ENCODE assay signal across 8 mouse cellular contexts in genomic region chr5:52616549-52616948, GRCm38 (mm10). TPM values are rescaled to one million over a fixed set of nuclear protein-coding genes. Genes with fewer than 3 reads are reported as not detected.
DNase-seq lines count a peak whose midpoint lies in the region; ATAC-seq and TF ChIP-seq lines count a peak whose summit lies in the region.

No protein-coding gene starts in this region.

- peak; percentile 74; the same call in 1 of the 2 replicates for ATAC-seq in kidney, embryonic 14.5 days (ENCODE audit: low FRiP score, low TSS enrichment)

- H3K27me3 ChIP-seq in kidney, embryonic 14.5 days (ENCODE audit: control insufficient read depth, insufficient read depth, low read length), result no peaks in the 10 kb centered on the region; the same call in 1 of the 2 replicates
- no peaks in the 10 kb centered on the region for H3K27me3 ChIP-seq in heart, adult 2 months (ENCODE audit: control insufficient read depth, insufficient read depth, low read length)
- H3K27me3 ChIP-seq in testis, adult 2 months (ENCODE audit: control insufficient read depth, insufficient read depth, low read length), result no peaks in the 10 kb centered on the region

- intact Hi-C loops in heart, adult 2 months (cut with DNase I), result no loop called here

- TF ChIP-seq EP300 in heart, adult 2 months (IDR thresholded peaks at IDR 0.05; ENCODE audit: insufficient read depth, low read depth, low read length), result peak; percentile 42; the same call in 1 of the 2 replicates

- WGBS in kidney, embryonic 14.5 days, result 4% methylated on average over 2 of the region's 2 CpGs
- 33% methylated on average over 2 of the region's 2 CpGs for WGBS in heart, adult 2 months

- no peak overlapping the region for H3K4me2 ChIP-seq in kidney, embryonic 14.5 days (replicated peaks; ENCODE audit: low read depth, low read length)

- peak overlapping the region; percentile 59 for H3K27ac ChIP-seq in kidney, embryonic 14.5 days (ENCODE audit: low read depth, low read length)
- no peak overlapping the region for H3K27ac ChIP-seq in heart, adult 2 months
- H3K27ac ChIP-seq in testis, adult 2 months (ENCODE audit: control insufficient read depth, insufficient read depth, low read depth, low read length), result 0 out of 2 replicates have a peak overlapping the region, but pooled peaks have one; percentile 27

- H3K79me2 ChIP-seq in heart, adult 2 months (replicated peaks; ENCODE audit: control insufficient read depth, insufficient read depth, low read length), result no peaks in the 10 kb centered on the region

- TF ChIP-seq POLR2A in heart, adult 2 months (IDR thresholded peaks at IDR 0.05; ENCODE audit: insufficient read depth, low read depth, low read length), result no peak
- no peak for TF ChIP-seq POLR2A in testis, adult 2 months (IDR thresholded peaks at IDR 0.05; ENCODE audit: control insufficient read depth, low read depth, low read length)

- no peak overlapping the region for H3K9ac ChIP-seq in kidney, embryonic 14.5 days (ENCODE audit: low read depth, low read length)
- no peak overlapping the region for H3K9ac ChIP-seq in heart, adult 2 months (ENCODE audit: low read depth, low read length)

- peaks cover 17% of the 10 kb centered on the region for H3K4me1 ChIP-seq in kidney, embryonic 14.5 days (ENCODE audit: control insufficient read depth, insufficient read depth, low read length)
- peaks cover 1% of the 10 kb centered on the region; the same call in 1 of the 2 replicates for H3K4me1 ChIP-seq in heart, adult 2 months (ENCODE audit: control insufficient read depth, insufficient read depth, low read length)
- peaks cover 4% of the 10 kb centered on the region for H3K4me1 ChIP-seq in testis, adult 2 months (ENCODE audit: control insufficient read depth, insufficient read depth, low read length)

- DNase-seq in kidney, postnatal 14 days, result no peak
- DNase-seq in embryo, embryonic 9.5 days (ENCODE audit: extremely low spot score), result peak; percentile 38
- peak; percentile 52 to 78 for DNase-seq in heart, adult 2 months
- peak; percentile 41 to 52 for DNase-seq in layer of hippocampus, adult 18-20 months (ENCODE audit: low spot score in 2 of 2)
- DNase-seq in lung, postnatal 14 days, result peak; percentile 5
- DNase-seq in kidney, postnatal 36 days, result no peak

- peak; percentile 29 for TF ChIP-seq CTCF in heart, adult 2 months (IDR thresholded peaks at IDR 0.05)
- TF ChIP-seq CTCF in testis, adult 2 months (IDR thresholded peaks at IDR 0.05; ENCODE audit: control insufficient read depth, insufficient read depth, insufficient replicate concordance, low read depth, low read length), result no peak

- H3K4me3 ChIP-seq in kidney, embryonic 14.5 days (ENCODE audit: low read length), result no peak overlapping the region
- no peak overlapping the region for H3K4me3 ChIP-seq in heart, adult 2 months
- H3K4me3 ChIP-seq in testis, adult 2 months (ENCODE audit: control insufficient read depth, low read depth, low read length), result no peak overlapping the region

- no peaks in the 10 kb centered on the region for H3K36me3 ChIP-seq in kidney, embryonic 14.5 days (ENCODE audit: control insufficient read depth, insufficient read depth, low read length)
- H3K36me3 ChIP-seq in heart, adult 2 months (ENCODE audit: control insufficient read depth, insufficient read depth, low read length), result no peaks in the 10 kb centered on the region
- H3K36me3 ChIP-seq in testis, adult 2 months (ENCODE audit: control insufficient read depth, insufficient read depth, low read length), result no peaks in the 10 kb centered on the region

- H3K9me3 ChIP-seq in kidney, embryonic 14.5 days (ENCODE audit: control insufficient read depth, low read length), result no peaks in the 10 kb centered on the region

RNA-seq across cellular contexts. Expression of gene Lgi2, which starts 50.3 kb away (rescaled TPM):
- polyA plus RNA-seq in kidney, embryonic 14.5 days (2014; fragmentation: Nextera tagmentation; extraction: Ambion mirVana), result 3.5 and 3.9 TPM in 2 replicates
- under 1 TPM; 0.32 to 0.39 TPM for total RNA-seq in heart, adult 2 months (2021)
- 0.79 and 0.88 TPM in 2 replicates for polyA plus RNA-seq in heart, adult 2 months (2012; rRNA removed)
- total RNA-seq in layer of hippocampus, adult 18-20 months (2021), result 10 to 100 TPM; 20.8 to 24.3 TPM
- 0.54 and 1.0 TPM in 2 replicates for polyA plus RNA-seq in testis, adult 2 months (2012; rRNA removed)

RNA-seq across cellular contexts. Expression of gene Sepsecs, which starts 53.0 kb away (rescaled TPM):
- 4.2 and 9.2 TPM in 2 replicates for polyA plus RNA-seq in kidney, embryonic 14.5 days (2014; fragmentation: Nextera tagmentation; extraction: Ambion mirVana)
- 1 to 10 TPM; 5.2 to 6.1 TPM for total RNA-seq in heart, adult 2 months (2021)
- 3.0 and 5.6 TPM in 2 replicates for polyA plus RNA-seq in heart, adult 2 months (2012; rRNA removed)
- total RNA-seq in layer of hippocampus, adult 18-20 months (2021), result 1 to 10 TPM; 8.6 to 8.9 TPM
- 6.1 and 6.9 TPM in 2 replicates for polyA plus RNA-seq in testis, adult 2 months (2012; rRNA removed)

Comparison
In these comparisons a context has a peak if more than half of its experiments do, and no peak if none do; other contexts are left out.
1. DNase-seq: peak in embryo, embryonic 9.5 days (single experiment), heart, adult 2 months (2 of 2), layer of hippocampus, adult 18-20 months (2 of 2) and lung, postnatal 14 days (single experiment); none in kidney, postnatal 14 days (single experiment) and kidney, postnatal 36 days (0 of 2).